Mouse (Mus musculus): ENCODE results near the gene Kcnk4.

Gene Kcnk4

GRCm38 (mm10) chr19:6875834-6876233 is 58.5 kb downstream of the Kcnk4 start:
- DNase-seq (ENCODE audit: low spot score), result no peak

- DNase-seq (ENCODE audit: low spot score), result no peak
Measured at GRCm38 (mm10) chr19:6874257-6874656, 60.1 kb downstream of the Kcnk4 start.

All from ovary, postnatal 14 days (tissue).